Mouse (Mus musculus): Measurements from ENCODE around the gene Zfp697.

GRCm38 (mm10) chr3:98630152-98630551 is 247.9 kb downstream of the Zfp697 start, which contains the start of gene Hsd3b5:
- TF ChIP-seq GATA1 (IDR thresholded peaks at IDR 0.05; ENCODE audit: low read length) (no peak), TAL1 (IDR thresholded peaks at IDR 0.05; ENCODE audit: low read length) (no peak)

Data from erythroblast, embryonic 14.5 days (primary cell).